Mouse (Mus musculus): ENCODE measurements around the gene Kif5a. TPM values are rescaled to one million over a fixed set of nuclear protein-coding genes. Genes with fewer than 3 reads are reported as not detected.

The Kif5a gene
- polyA plus RNA-seq, 1 experiment = 0.14 TPM

GRCm38 (mm10) chr10:127291881-127292638, 28.9 kb upstream of the Kif5a start:
- H3K79me2 ChIP-seq (ENCODE audit: control insufficient read depth, insufficient read depth) = peaks cover 57% of the 10 kb centered on the region
- no peaks in the 10 kb centered on the region for H3K27me3 ChIP-seq (ENCODE audit: control insufficient read depth, insufficient read depth, insufficient read length)
- TF ChIP-seq POLR2A (IDR thresholded peaks at IDR 0.05; ENCODE audit: insufficient read length, low read depth) = no peak
- TF ChIP-seq MYOG (IDR thresholded peaks at IDR 0.05; ENCODE audit: control insufficient read depth in 1 of 3, insufficient read depth in 1 of 3, insufficient read length in 2 of 3, low read depth in 2 of 3) = no peak
- TF ChIP-seq POLR2AphosphoS2 (IDR thresholded peaks at IDR 0.05; ENCODE audit: insufficient read length, low read depth) = no peak
- TF ChIP-seq USF1 (IDR thresholded peaks at IDR 0.05; ENCODE audit: low read depth) = no peak
- no peak for TF ChIP-seq SRF (IDR thresholded peaks at IDR 0.05; ENCODE audit: control insufficient read depth, insufficient read length, low read depth)
- no peak for TF ChIP-seq E2F4 (IDR thresholded peaks at IDR 0.05; ENCODE audit: insufficient read depth)
- TF ChIP-seq MYOD1 (IDR thresholded peaks at IDR 0.05; ENCODE audit: control insufficient read depth in 1 of 3, insufficient read length in 2 of 3, low read depth in 2 of 3) = no peak
- TF ChIP-seq REST (IDR thresholded peaks at IDR 0.05; ENCODE audit: insufficient read depth, insufficient read length) = no peak
- no peak for TF ChIP-seq CEBPB (IDR thresholded peaks at IDR 0.05; ENCODE audit: insufficient read depth, poor library complexity, severe bottlenecking)
- no peak for TF ChIP-seq TCF3 (IDR thresholded peaks at IDR 0.05; ENCODE audit: insufficient read length, low read depth)
- no peak for TF ChIP-seq MAX (IDR thresholded peaks at IDR 0.05; ENCODE audit: low read depth)
- TF ChIP-seq TCF12 (IDR thresholded peaks at IDR 0.05; ENCODE audit: insufficient read depth, poor library complexity, severe bottlenecking) = no peak
- H3K4me2 ChIP-seq (ENCODE audit: low read depth) = peak overlapping the region; percentile 94
- H3K36me3 ChIP-seq (ENCODE audit: control insufficient read depth, insufficient read depth) = peaks cover 55% of the 10 kb centered on the region
- peak overlapping the region; percentile 33 for H3ac ChIP-seq (ENCODE audit: control insufficient read depth, insufficient read length)
- peak overlapping the region; percentile 100 for H3K4me3 ChIP-seq

GRCm38 (mm10) chr10:127290930-127291880, 28.1 kb upstream of the Kif5a start:
- Histone ChIP-seq H3K4me2 (ENCODE audit: low read depth) (peak overlapping the region; percentile 94), H3K79me2 (ENCODE audit: control insufficient read depth, insufficient read depth) (peaks cover 65% of the 10 kb centered on the region), H3K36me3 (ENCODE audit: control insufficient read depth, insufficient read depth) (peaks cover 49% of the 10 kb centered on the region), H3K27me3 (ENCODE audit: control insufficient read depth, insufficient read depth, insufficient read length) (no peaks in the 10 kb centered on the region), H3ac (ENCODE audit: control insufficient read depth, insufficient read length) (peak overlapping the region; percentile 33), H3K4me3 (peak overlapping the region; percentile 100)
- peak; percentile 4 for TF ChIP-seq POLR2A (IDR thresholded peaks at IDR 0.05; ENCODE audit: insufficient read length, low read depth)
- TF ChIP-seq REST (IDR thresholded peaks at IDR 0.05; ENCODE audit: insufficient read depth, insufficient read length) = no peak

- Histone ChIP-seq H3ac (ENCODE audit: control insufficient read depth, insufficient read length) (peak overlapping the region; percentile 33), H3K4me2 (ENCODE audit: low read depth) (peak overlapping the region; percentile 94), H3K36me3 (ENCODE audit: control insufficient read depth, insufficient read depth) (peaks cover 41% of the 10 kb centered on the region), H3K79me2 (ENCODE audit: control insufficient read depth, insufficient read depth) (peaks cover 72% of the 10 kb centered on the region), H3K27me3 (ENCODE audit: control insufficient read depth, insufficient read depth, insufficient read length) (no peaks in the 10 kb centered on the region), H3K4me3 (peak overlapping the region; percentile 100)
- TF ChIP-seq POLR2AphosphoS2 (IDR thresholded peaks at IDR 0.05; ENCODE audit: insufficient read length, low read depth) = peak; percentile 94
- peak; percentile 99 for TF ChIP-seq CEBPB (IDR thresholded peaks at IDR 0.05; ENCODE audit: insufficient read depth, poor library complexity, severe bottlenecking)
- TF ChIP-seq E2F4 (IDR thresholded peaks at IDR 0.05; ENCODE audit: insufficient read depth) = peak; percentile 27
- peak; percentile 88 for TF ChIP-seq USF1 (IDR thresholded peaks at IDR 0.05; ENCODE audit: low read depth)
- TF ChIP-seq MYOG (IDR thresholded peaks at IDR 0.05; ENCODE audit: control insufficient read depth in 1 of 3, insufficient read depth in 1 of 3, insufficient read length in 2 of 3, low read depth in 2 of 3) = peak in 1 of 3 experiments; percentile 50
- TF ChIP-seq REST (IDR thresholded peaks at IDR 0.05; ENCODE audit: insufficient read depth, insufficient read length) = peak; percentile 2
- no peak for TF ChIP-seq TCF12 (IDR thresholded peaks at IDR 0.05; ENCODE audit: insufficient read depth, poor library complexity, severe bottlenecking)
- TF ChIP-seq MYOD1 (IDR thresholded peaks at IDR 0.05; ENCODE audit: control insufficient read depth in 1 of 3, insufficient read length in 2 of 3, low read depth in 2 of 3) = no peak
- peak; percentile 97 for TF ChIP-seq POLR2A (IDR thresholded peaks at IDR 0.05; ENCODE audit: insufficient read length, low read depth)
Observed at GRCm38 (mm10) chr10:127290307-127290929, 27.3 kb upstream of the Kif5a start.

- peaks cover 34% of the 10 kb centered on the region for H3K36me3 ChIP-seq (ENCODE audit: control insufficient read depth, insufficient read depth)
- H3K4me3 ChIP-seq = peak overlapping the region; percentile 100
- no peak for TF ChIP-seq CEBPB (IDR thresholded peaks at IDR 0.05; ENCODE audit: insufficient read depth, poor library complexity, severe bottlenecking)
- TF ChIP-seq POLR2A (IDR thresholded peaks at IDR 0.05; ENCODE audit: insufficient read length, low read depth) = peak; percentile 67
- TF ChIP-seq SRF (IDR thresholded peaks at IDR 0.05; ENCODE audit: control insufficient read depth, insufficient read length, low read depth) = no peak
- no peak for TF ChIP-seq MAX (IDR thresholded peaks at IDR 0.05; ENCODE audit: low read depth)
- TF ChIP-seq MYOG (IDR thresholded peaks at IDR 0.05; ENCODE audit: control insufficient read depth in 1 of 3, insufficient read depth in 1 of 3, insufficient read length in 2 of 3, low read depth in 2 of 3) = no peak
- peak; percentile 0 for TF ChIP-seq USF1 (IDR thresholded peaks at IDR 0.05; ENCODE audit: low read depth)
- peak; percentile 59 for TF ChIP-seq POLR2AphosphoS2 (IDR thresholded peaks at IDR 0.05; ENCODE audit: insufficient read length, low read depth)
- H3K4me2 ChIP-seq (ENCODE audit: low read depth) = peak overlapping the region; percentile 88
- no peaks in the 10 kb centered on the region for H3K27me3 ChIP-seq (ENCODE audit: control insufficient read depth, insufficient read depth, insufficient read length)
- H3K79me2 ChIP-seq (ENCODE audit: control insufficient read depth, insufficient read depth) = peaks cover 67% of the 10 kb centered on the region
- peak overlapping the region; percentile 82 for H3ac ChIP-seq (ENCODE audit: control insufficient read depth, insufficient read length)
Observed at GRCm38 (mm10) chr10:127289573-127290191, 26.5 kb upstream of the Kif5a start.
